Mouse (Mus musculus) gastrocnemius, postnatal 36 days (tissue): ENCODE results near the gene Hsf4. TPM values are rescaled to one million over a fixed set of nuclear protein-coding genes. Genes with fewer than 3 reads are reported as not detected.
"Not testable (repeated sequence)": the region's sequence is repeated elsewhere in the genome, so short reads cannot be mapped to it uniquely, and the experiment has no call there.

Experiments used
- DNase-seq, 2 experiments: peaks; one replicate each; pipeline ENCODE4 v3.0.0; 2022
- intact Hi-C: fragments of 180-260 bp; cut with DNase I; formaldehyde crosslinking; loops from one replicate; pipeline ENCODE4 v1.15.1; 2025
- long read RNA-seq, 2 experiments: library from polyadenylated mRNA; stranded (forward); transcript quantifications; one replicate each; pipeline ENCODE4 v2.0.0; 2021
- total RNA-seq, 2 experiments: library from RNA; stranded (reverse); gene quantifications; 2 replicates each; pipeline ENCODE4 v1.2.3; 2021

Hsf4 gene
- total RNA-seq, result 1 to 10 TPM; 4.6 to 5.6 TPM
- long read RNA-seq, experiment 1, partial matches to known transcripts, result 1 of 7 reads
- long read RNA-seq, experiment 1, other reads (novel, unspliced or antisense), result 2 of 7 reads
- long read RNA-seq, experiment 2, transcript Hsf4-201 (13 exons, 1,739 nt), result major isoform, 9 of 11 reads
- long read RNA-seq, experiment 2, partial matches to known transcripts, result 1 of 11 reads
- long read RNA-seq, experiment 2, other reads (novel, unspliced or antisense), result 1 of 11 reads

GRCm38 (mm10) chr8:105269461-105269947 lies at the start of gene Hsf4:
Gene Hsf4 (plus strand): TSS chr8:105269801.
- intact Hi-C loops, result no loop called here
- DNase-seq, result peak; percentile 44 to 54

- intact Hi-C loops, result no loop called here
- DNase-seq, result no peak
Measured at GRCm38 (mm10) chr8:105223850-105224249, 45.8 kb upstream of the Hsf4 start.

GRCm38 (mm10) chr8:105224413-105225271 lies 45.0 kb upstream of the Hsf4 start, which contains the start of gene D230025D16Rik:
Gene D230025D16Rik (plus strand): TSS chr8:105225145.
- intact Hi-C loops, result no loop called here
- peak; percentile 92 to 96 for DNase-seq

- DNase-seq, result no peak
- intact Hi-C loops, result no loop called here
Measured at GRCm38 (mm10) chr8:105225272-105225593, 44.4 kb upstream of the Hsf4 start.

- intact Hi-C loops, result no loop called here
- DNase-seq, result no peak
Measured at GRCm38 (mm10) chr8:105225917-105226316, 43.7 kb upstream of the Hsf4 start.

- no peak for DNase-seq
- intact Hi-C loops, result no loop called here
Measured at GRCm38 (mm10) chr8:105231503-105232320, 37.9 kb upstream of the Hsf4 start.

GRCm38 (mm10) chr8:105232321-105232693 lies 37.3 kb upstream of the Hsf4 start:
- intact Hi-C loops, result not testable (repeated sequence)

GRCm38 (mm10) chr8:105233126-105233935 lies 36.3 kb upstream of the Hsf4 start:
- DNase-seq, result no peak
- intact Hi-C loops, result no loop called here

More at GRCm38 (mm10) chr8:105232321-105232693, 37.3 kb upstream of the Hsf4 start:
- DNase-seq, result not testable (repeated sequence)

- no peak for DNase-seq
- intact Hi-C loops, result no loop called here
Measured at GRCm38 (mm10) chr8:105235206-105235605, 34.4 kb upstream of the Hsf4 start.

- intact Hi-C loops, result no loop called here
- DNase-seq, result no peak
Measured at GRCm38 (mm10) chr8:105237442-105238142, 32.0 kb upstream of the Hsf4 start.

GRCm38 (mm10) chr8:105241016-105241415 lies 28.6 kb upstream of the Hsf4 start:
- intact Hi-C loops, result no loop called here
- DNase-seq, result no peak

- intact Hi-C loops, result loop anchor here (5.0 kb wide), 1 partner anchor 35 kb away; the partner anchor contains the start of gene 4931428F04Rik
- DNase-seq, result no peak
Measured at GRCm38 (mm10) chr8:105251954-105252353, 17.6 kb upstream of the Hsf4 start.

GRCm38 (mm10) chr8:105252680-105253537 lies 16.7 kb upstream of the Hsf4 start:
- intact Hi-C loops, result loop anchor here (5.0 kb wide), 1 partner anchor 34 kb away; the partner anchor contains the start of gene 4931428F04Rik
- no peak for DNase-seq

GRCm38 (mm10) chr8:105253766-105254151 lies 15.8 kb upstream of the Hsf4 start:
- no peak for DNase-seq

GRCm38 (mm10) chr8:105254152-105254965 lies 15.2 kb upstream of the Hsf4 start:
- intact Hi-C loops, result loop anchor here (5.0 kb wide), 1 partner anchor 33 kb away; the partner anchor contains the start of gene 4931428F04Rik
- DNase-seq, result peak; percentile 85 to 87

More at GRCm38 (mm10) chr8:105253766-105254151, 15.8 kb upstream of the Hsf4 start:
- intact Hi-C loops, result loop anchor here (5.0 kb wide), 1 partner anchor 34 kb away; the partner anchor contains the start of gene 4931428F04Rik

- DNase-seq, result peak in 1 of 2 experiments; percentile 78
- intact Hi-C loops, result loop anchor here (5.0 kb wide), 1 partner anchor 32 kb away; the partner anchor contains the start of gene 4931428F04Rik
Measured at GRCm38 (mm10) chr8:105254966-105255350, 14.6 kb upstream of the Hsf4 start, which contains the start of gene B3gnt9. Gene B3gnt9 (minus strand): TSS chr8:105255153.
